Mouse (Mus musculus): Measurements from ENCODE around the gene Map2k6. TPM values are rescaled to one million over a fixed set of nuclear protein-coding genes. Genes with fewer than 3 reads are reported as not detected.
A peak's percentile ranks its signal among the peaks of the same experiment; 100 is the strongest.

The Map2k6 gene
- polyA plus RNA-seq, 1 experiment from 2014 or later = 52.9 TPM

DNA sequence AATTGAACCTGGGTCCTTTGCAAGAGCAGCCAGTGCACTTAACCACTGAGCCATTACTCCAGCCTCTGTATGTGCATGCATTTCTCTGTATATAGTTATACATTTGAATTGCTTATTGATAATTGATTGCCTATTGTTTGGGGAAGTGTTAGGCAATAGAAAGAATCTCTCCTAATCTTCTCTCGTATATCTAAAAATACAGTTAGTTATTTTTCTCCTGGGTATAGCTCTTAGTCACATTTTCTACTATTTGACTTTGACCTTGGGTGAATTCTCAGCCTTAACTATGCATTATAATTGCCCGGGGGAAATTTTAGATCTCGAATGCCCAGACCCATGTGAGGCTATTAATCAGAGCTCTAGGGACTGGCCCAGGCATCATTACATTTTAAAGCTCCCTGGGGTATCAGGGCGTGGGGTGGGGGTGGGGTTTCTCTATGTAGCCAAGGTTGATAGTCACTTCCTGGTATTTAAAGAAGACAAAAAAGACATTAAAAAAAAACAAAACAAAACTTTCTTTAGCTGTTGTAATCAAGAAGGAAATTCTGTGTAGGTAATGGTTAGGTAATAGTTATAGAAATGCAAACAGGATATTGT, 39.9 kb downstream of the Map2k6 start:
- H3K36me3 ChIP-seq = no peaks in the 10 kb centered on the region
- ATAC-seq (replicated peaks) = no peak
- 86% methylated on average over 4 of the region's 4 CpGs for WGBS
- H3K4me1 ChIP-seq = peaks cover 5% of the 10 kb centered on the region
- H3K27me3 ChIP-seq = no peaks in the 10 kb centered on the region
- no peaks in the 10 kb centered on the region for H3K9me3 ChIP-seq
- H3K4me2 ChIP-seq (replicated peaks) = no peak overlapping the region
- no peak overlapping the region for H3K4me3 ChIP-seq
- H3K27ac ChIP-seq (replicated peaks) = no peak overlapping the region
- no peak overlapping the region for H3K9ac ChIP-seq (replicated peaks)

DNA sequence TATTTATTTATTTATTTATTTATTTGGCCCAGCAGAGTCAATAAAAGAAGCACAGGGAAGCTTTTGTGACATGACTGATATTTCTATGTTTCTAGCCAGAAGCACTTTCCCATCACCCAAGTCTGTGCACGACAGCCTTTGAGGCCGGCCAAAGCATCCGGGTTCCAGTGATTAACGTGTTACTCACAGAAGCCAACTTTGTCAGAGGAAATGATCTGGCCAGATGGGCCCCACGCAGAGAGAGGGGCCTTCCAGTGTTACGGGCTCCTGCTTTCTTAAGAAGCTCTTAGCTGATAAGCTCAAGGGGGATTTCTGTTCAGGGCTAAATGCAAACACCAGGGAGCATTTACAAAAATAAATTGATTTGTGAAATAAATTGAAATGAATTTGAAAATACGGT, 40.4 kb downstream of the Map2k6 start:
- Histone ChIP-seq H3K27me3 (no peaks in the 10 kb centered on the region), H3K4me3 (no peak overlapping the region), H3K4me1 (peaks cover 5% of the 10 kb centered on the region), H3K27ac (replicated peaks) (no peak overlapping the region), H3K9me3 (no peaks in the 10 kb centered on the region), H3K4me2 (replicated peaks) (no peak overlapping the region), H3K36me3 (no peaks in the 10 kb centered on the region), H3K9ac (replicated peaks) (no peak overlapping the region)
- 74% methylated on average over 7 of the region's 7 CpGs for WGBS
- no peak for ATAC-seq (replicated peaks)

DNA sequence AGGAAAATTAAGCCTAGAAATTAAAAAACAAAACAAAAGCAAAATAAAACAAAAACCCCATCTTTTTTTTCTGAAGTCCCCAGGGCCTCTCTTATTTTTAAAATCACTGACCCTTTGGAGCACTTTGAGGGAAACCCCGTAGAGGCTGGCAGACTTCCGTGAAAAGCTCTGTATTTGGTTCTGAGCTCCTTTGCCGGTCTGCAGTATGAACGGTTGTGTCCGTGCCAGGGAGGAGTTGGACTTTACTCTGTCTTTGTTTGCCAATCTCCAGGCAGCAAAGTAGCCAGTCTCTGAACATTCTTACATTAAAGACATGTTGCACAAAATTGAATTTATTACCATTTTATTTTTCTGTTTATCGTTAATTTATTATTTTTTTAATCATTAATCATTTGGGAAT, 45.7 kb downstream of the Map2k6 start:
- H3K4me2 ChIP-seq (replicated peaks) = no peak overlapping the region
- 63% methylated on average over 6 of the region's 6 CpGs for WGBS
- H3K4me3 ChIP-seq = no peak overlapping the region
- H3K9me3 ChIP-seq = no peaks in the 10 kb centered on the region
- H3K27ac ChIP-seq (replicated peaks) = no peak overlapping the region
- H3K4me1 ChIP-seq = peaks cover 19% of the 10 kb centered on the region
- H3K9ac ChIP-seq (replicated peaks) = no peak overlapping the region
- no peaks in the 10 kb centered on the region for H3K27me3 ChIP-seq
- ATAC-seq (replicated peaks) = no peak
- no peaks in the 10 kb centered on the region for H3K36me3 ChIP-seq

DNA sequence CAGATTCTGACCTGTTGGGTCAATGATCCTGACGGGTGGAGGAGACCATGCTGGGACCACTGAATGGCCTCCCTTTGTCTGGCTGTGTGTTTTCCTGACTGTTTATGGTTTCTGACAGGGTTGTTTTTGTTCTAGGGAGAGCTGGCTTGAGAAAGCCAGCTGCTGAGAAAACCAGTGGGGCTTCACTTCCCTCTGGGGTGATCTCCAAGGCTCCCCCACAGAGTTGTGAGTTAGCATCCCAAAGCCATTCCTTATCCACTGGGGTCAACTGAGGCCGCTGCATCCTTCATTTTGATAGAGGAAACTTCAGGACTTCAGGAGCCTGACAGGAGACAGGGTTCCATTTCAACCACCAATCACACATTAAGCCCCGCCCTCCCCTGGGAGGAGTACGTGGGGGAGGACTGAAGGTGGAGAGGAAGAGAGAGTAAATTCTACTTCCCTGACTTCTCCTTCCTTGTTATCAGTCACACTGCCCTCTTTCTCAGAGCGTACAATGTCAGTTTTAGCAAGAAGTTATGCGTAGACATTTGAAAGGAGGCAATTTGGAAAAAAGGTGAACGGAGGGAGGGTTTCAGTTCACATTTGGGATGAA, 49.3 kb downstream of the Map2k6 start:
- Histone ChIP-seq H3K4me2 (replicated peaks) (peak overlapping the region; percentile 30), H3K36me3 (no peaks in the 10 kb centered on the region), H3K27ac (replicated peaks) (no peak overlapping the region), H3K9ac (replicated peaks) (no peak overlapping the region), H3K9me3 (no peaks in the 10 kb centered on the region), H3K27me3 (no peaks in the 10 kb centered on the region), H3K4me1 (peaks cover 29% of the 10 kb centered on the region), H3K4me3 (no peak overlapping the region)
- ATAC-seq (replicated peaks) = no peak
- WGBS = 9% methylated on average over 7 of the region's 7 CpGs

DNA sequence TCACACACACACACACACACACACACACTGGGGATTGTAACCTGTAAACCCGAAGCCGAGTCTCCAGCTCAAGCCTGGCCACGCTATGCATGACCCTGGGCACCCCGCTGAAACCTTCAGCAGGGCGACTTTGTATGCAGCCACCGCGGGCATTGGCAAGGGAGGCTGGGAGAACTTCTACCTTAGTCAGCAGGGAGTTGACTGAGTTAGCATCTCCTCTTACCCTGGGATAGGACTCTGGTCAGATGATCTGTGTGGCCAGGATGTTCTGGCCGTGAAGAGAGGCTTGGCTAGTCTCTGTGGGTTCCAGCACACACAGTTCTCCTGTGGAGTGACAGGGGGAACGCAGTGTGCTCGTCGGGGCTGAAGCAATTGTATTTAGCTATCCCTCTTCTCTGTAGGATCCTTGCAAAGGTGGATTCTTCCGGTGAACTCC, 49.8 kb downstream of the Map2k6 start:
- Histone ChIP-seq H3K27ac (replicated peaks) (no peak overlapping the region), H3K9ac (replicated peaks) (0 out of 2 replicates have a peak overlapping the region, but pooled peaks have one; percentile 3), H3K4me3 (peak overlapping the region; percentile 7), H3K4me2 (replicated peaks) (peak overlapping the region; percentile 30), H3K27me3 (no peaks in the 10 kb centered on the region), H3K4me1 (peaks cover 29% of the 10 kb centered on the region), H3K36me3 (no peaks in the 10 kb centered on the region), H3K9me3 (no peaks in the 10 kb centered on the region)
- 5% methylated on average over 12 of the region's 12 CpGs for WGBS
- peak; percentile 26; the same call in 1 of the 2 replicates for ATAC-seq (replicated peaks)

DNA sequence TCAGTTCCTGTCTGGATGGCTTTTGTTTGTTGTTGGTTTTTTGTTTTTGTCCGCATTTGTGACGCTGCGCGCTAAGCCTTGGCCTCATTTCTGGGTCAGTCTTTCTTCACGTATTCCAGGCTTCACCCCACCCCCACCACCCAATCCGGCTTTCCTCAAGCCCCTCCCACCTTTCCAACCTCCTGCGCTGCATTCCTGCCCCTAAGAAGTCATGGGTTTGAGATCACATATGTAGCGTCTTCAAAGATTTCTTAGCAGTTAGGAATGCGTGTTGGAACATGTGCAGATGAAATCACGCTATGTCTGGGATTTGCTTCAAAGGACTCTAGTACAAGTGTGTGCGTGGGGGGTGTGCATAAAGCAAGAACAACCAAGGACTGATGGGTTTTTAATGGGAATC, 50.3 kb downstream of the Map2k6 start:
- H3K9me3 ChIP-seq = no peaks in the 10 kb centered on the region
- H3K36me3 ChIP-seq = no peaks in the 10 kb centered on the region
- peaks cover 29% of the 10 kb centered on the region for H3K4me1 ChIP-seq
- no peaks in the 10 kb centered on the region for H3K27me3 ChIP-seq
- peak; percentile 15; the same call in 1 of the 2 replicates for ATAC-seq (replicated peaks)
- 0 out of 2 replicates have a peak overlapping the region, but pooled peaks have one; percentile 3 for H3K9ac ChIP-seq (replicated peaks)
- peak overlapping the region; percentile 7 for H3K4me3 ChIP-seq
- peak overlapping the region; percentile 30 for H3K4me2 ChIP-seq (replicated peaks)
- H3K27ac ChIP-seq (replicated peaks) = no peak overlapping the region
- WGBS = 10% methylated on average over 11 of the region's 11 CpGs

DNA sequence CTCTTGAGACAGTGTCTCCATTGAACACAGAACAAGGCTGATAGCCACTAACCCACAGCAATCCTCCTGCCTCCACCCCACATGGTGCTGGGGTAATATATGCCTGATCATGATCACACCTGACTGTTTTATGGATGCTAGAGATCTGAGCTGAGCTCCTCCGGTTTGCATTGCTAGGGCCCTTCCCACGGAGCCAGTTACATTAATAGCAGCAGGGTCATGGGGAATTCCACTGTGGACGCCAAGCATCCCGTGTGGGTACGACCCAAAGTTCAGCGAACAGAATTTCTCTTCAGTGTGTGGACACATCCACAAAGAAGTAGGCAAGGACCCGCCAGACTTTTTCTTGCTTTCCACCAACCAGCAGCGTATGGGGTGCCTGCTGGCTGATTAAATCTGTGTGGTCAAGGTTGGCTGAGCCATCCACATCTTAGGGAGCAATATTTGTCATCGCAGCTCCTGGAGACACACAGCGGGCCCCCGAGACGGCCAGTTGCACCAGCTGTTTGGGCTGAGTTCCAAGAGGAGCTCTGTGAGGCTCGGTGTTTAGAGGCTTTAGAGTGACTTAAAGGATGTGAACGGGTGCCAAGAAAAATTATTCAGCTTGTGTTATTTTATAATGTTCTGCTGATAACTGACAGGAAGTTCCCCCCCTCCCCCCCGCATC, 51.3 kb downstream of the Map2k6 start:
- Histone ChIP-seq H3K27me3 (no peaks in the 10 kb centered on the region), H3K9me3 (no peaks in the 10 kb centered on the region), H3K4me1 (peaks cover 29% of the 10 kb centered on the region), H3K9ac (replicated peaks) (no peak overlapping the region), H3K4me3 (no peak overlapping the region), H3K4me2 (replicated peaks) (no peak overlapping the region), H3K27ac (replicated peaks) (peak overlapping the region; percentile 57), H3K36me3 (no peaks in the 10 kb centered on the region)
- ATAC-seq (replicated peaks) = no peak
- WGBS = 52% methylated on average over 15 of the region's 15 CpGs

DNA sequence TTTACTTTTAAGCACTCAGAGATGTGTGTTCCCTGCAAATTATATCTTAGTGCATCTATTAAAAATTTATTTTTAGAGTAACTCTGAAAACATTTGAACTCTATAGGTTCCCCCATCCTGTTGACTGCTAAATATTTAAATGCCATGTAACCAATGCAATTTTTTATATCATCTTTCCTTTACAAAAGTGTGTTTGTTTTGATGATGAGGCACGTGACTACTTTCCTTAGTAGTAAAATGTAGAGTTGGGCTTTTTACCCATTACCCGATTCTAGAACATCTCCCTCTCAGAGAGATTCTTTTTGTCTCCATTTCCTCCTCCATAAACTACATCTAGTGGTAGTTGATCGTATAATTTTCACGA, 51.8 kb downstream of the Map2k6 start:
- no peaks in the 10 kb centered on the region for H3K36me3 ChIP-seq
- no peaks in the 10 kb centered on the region for H3K27me3 ChIP-seq
- no peak overlapping the region for H3K9ac ChIP-seq (replicated peaks)
- no peak overlapping the region for H3K27ac ChIP-seq (replicated peaks)
- peaks cover 32% of the 10 kb centered on the region for H3K4me1 ChIP-seq
- H3K9me3 ChIP-seq = no peaks in the 10 kb centered on the region
- WGBS = 88% methylated on average over 4 of the region's 4 CpGs
- no peak overlapping the region for H3K4me2 ChIP-seq (replicated peaks)
- H3K4me3 ChIP-seq = no peak overlapping the region
- no peak for ATAC-seq (replicated peaks)

DNA sequence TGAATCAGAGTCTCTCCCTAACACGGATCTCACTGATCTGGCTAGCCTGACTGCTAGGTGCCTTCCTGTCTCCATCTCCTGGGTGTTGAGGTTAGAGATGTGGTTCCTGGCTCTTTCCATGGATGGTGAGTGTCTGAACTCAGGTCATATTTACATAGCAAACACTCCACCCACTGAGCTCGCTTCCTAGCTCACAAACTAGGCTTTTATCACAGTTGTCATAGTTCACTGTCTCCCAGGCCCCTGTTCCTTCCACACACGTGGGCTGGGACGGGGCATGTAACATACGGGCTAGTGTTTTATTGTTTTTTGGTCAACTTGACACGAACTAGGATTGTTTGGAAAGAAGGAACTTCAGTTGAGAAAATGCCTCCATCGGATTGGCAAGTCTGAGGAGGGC, 52.7 kb downstream of the Map2k6 start:
- Histone ChIP-seq H3K36me3 (no peaks in the 10 kb centered on the region), H3K27ac (replicated peaks) (no peak overlapping the region), H3K9me3 (no peaks in the 10 kb centered on the region), H3K9ac (replicated peaks) (no peak overlapping the region), H3K4me3 (no peak overlapping the region), H3K27me3 (no peaks in the 10 kb centered on the region), H3K4me1 (peaks cover 37% of the 10 kb centered on the region), H3K4me2 (replicated peaks) (no peak overlapping the region)
- WGBS = 89% methylated on average over 7 of the region's 7 CpGs
- ATAC-seq (replicated peaks) = no peak

DNA sequence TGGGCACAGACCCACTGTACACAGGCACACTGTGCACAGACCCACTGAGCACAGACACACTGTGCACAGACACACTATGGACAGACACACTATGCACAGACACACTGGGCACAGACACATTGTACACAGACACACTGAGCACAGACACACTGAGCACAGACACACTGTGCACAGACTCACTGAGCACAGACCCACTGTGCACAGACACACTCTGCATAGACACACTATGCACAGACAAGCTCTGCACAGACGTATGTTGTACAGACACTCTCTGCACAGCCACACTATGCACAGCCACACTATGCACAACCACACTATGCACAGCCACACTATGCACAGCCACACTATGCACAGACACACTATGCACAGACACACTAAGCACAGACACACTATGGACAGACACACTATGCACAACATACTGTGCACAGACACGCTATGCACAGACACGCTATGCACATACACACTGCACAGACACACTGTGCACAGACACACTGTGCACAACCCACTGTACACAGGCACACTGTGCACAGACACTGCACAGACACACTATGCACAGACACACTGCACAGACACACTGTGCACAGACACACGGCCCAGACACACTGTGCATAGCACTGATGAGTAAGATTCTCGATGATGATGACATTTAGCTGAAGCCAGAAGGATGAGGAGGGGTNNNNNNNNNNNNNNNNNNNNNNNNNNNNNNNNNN, 54.7 kb downstream of the Map2k6 start:
- ATAC-seq (replicated peaks) = no peak
- H3K27me3 ChIP-seq = no peaks in the 10 kb centered on the region
- H3K36me3 ChIP-seq = no peaks in the 10 kb centered on the region
- peaks cover 39% of the 10 kb centered on the region for H3K4me1 ChIP-seq
- no peaks in the 10 kb centered on the region for H3K9me3 ChIP-seq
- 97% methylated on average over 5 of the region's 5 CpGs for WGBS
- H3K27ac ChIP-seq (replicated peaks) = no peak overlapping the region
- no peak overlapping the region for H3K4me3 ChIP-seq
- no peak overlapping the region for H3K4me2 ChIP-seq (replicated peaks)
- no peak overlapping the region for H3K9ac ChIP-seq (replicated peaks)

DNA sequence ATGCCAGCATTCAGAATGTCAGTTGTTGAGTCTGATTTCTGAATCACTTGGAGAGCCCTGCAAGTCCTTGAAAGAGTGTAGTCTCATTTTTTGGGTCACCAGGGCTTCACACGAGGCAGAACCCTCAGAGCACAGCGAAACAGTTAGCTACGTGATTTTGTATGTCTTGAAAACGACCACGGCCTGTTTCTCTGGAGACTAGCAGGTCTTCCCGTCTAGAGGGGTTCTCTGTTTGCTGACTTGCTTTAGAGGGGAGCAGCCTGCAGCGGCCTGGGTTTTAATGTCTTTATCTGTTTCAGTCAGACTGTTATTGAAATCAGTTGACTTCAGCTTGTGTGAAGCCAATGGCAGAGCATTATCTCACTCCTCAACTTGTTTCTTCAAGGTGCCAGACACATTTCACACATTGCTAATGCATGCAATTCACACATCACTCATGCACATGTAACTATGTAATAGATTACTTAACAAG, 58.6 kb downstream of the Map2k6 start:
- Histone ChIP-seq H3K36me3 (no peaks in the 10 kb centered on the region), H3K27ac (replicated peaks) (peak overlapping the region; percentile 79), H3K9ac (replicated peaks) (no peak overlapping the region), H3K4me2 (replicated peaks) (no peak overlapping the region), H3K4me1 (peaks cover 32% of the 10 kb centered on the region), H3K4me3 (no peak overlapping the region), H3K27me3 (no peaks in the 10 kb centered on the region), H3K9me3 (no peaks in the 10 kb centered on the region)
- ATAC-seq (replicated peaks) = peak; percentile 83
- WGBS = 58% methylated on average over 7 of the region's 7 CpGs

DNA sequence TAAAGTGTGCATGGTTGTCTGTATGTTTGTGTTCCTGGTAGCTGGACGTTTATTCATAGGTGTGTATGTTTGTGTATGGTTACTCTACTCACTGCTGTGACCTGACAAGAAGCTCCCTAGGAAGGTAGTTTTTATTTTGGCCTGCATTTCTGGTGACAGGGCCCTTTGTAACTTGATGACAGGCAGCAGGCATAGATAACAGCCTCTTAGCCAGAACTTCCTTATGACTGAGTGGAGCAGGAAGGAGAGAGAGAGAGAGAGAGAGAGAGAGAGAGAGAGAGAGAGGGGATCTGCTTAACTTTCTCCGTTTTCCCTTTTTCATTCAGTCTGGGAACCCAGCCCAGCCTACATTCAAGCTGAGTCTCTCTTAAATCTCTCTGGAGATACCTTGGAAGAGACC, 61.6 kb downstream of the Map2k6 start:
- WGBS = 63% methylated on average over 2 of the region's 2 CpGs
- ATAC-seq (replicated peaks) = no peak
- no peak overlapping the region for H3K9ac ChIP-seq (replicated peaks)
- H3K27me3 ChIP-seq = no peaks in the 10 kb centered on the region
- no peak overlapping the region for H3K4me3 ChIP-seq
- no peaks in the 10 kb centered on the region for H3K36me3 ChIP-seq
- peaks cover 35% of the 10 kb centered on the region for H3K4me1 ChIP-seq
- H3K27ac ChIP-seq (replicated peaks) = no peak overlapping the region
- H3K9me3 ChIP-seq = no peaks in the 10 kb centered on the region
- no peak overlapping the region for H3K4me2 ChIP-seq (replicated peaks)
